Mouse (Mus musculus): ENCODE measurements around the gene Khdc1b.

- no peak for TF ChIP-seq CTCF (IDR thresholded peaks at IDR 0.05 in 2 of 3, conservative IDR thresholded peaks at IDR 0.05 in 1 of 3; ENCODE audit: control insufficient read depth in 1 of 3, insufficient read depth in 1 of 3, low read depth in 2 of 3, low read length in 3 of 3, poor library complexity in 1 of 3, severe bottlenecking in 1 of 3)
- TF ChIP-seq USF1 (IDR thresholded peaks at IDR 0.05; ENCODE audit: low read depth, low read length) = no peak
- no peak for TF ChIP-seq GATA1 (IDR thresholded peaks at IDR 0.05; ENCODE audit: low read depth, low read length)
- TF ChIP-seq ZNF384 (IDR thresholded peaks at IDR 0.05; ENCODE audit: low read depth, low read length) = no peak
- TF ChIP-seq NELFE (IDR thresholded peaks at IDR 0.05; ENCODE audit: low read depth, low read length) = no peak
- TF ChIP-seq RAD21 (IDR thresholded peaks at IDR 0.05; ENCODE audit: low read depth, low read length) = no peak
- no peak for TF ChIP-seq USF2 (IDR thresholded peaks at IDR 0.05; ENCODE audit: borderline replicate concordance in 1 of 2, insufficient read depth in 1 of 2, low read depth in 1 of 2, low read length in 2 of 2)
- no peak for TF ChIP-seq POLR2A (IDR thresholded peaks at IDR 0.05; ENCODE audit: control insufficient read depth in 1 of 2, insufficient read depth in 1 of 2, low read depth in 1 of 2, low read length in 2 of 2, poor library complexity in 1 of 2)
These were observed 7.8 kb downstream of the Khdc1b start for GRCm38 (mm10) chr1:21391138-21391671.

Data from MEL (cell line).